Mouse (Mus musculus): ENCODE measurements around the gene Eaf1.
A peak's percentile ranks its signal among the peaks of the same experiment; 100 is the strongest.
"Not testable (repeated sequence)": the region's sequence is repeated elsewhere in the genome, so short reads cannot be mapped to it uniquely, and the experiment has no call there.

The Eaf1 gene

DNA sequence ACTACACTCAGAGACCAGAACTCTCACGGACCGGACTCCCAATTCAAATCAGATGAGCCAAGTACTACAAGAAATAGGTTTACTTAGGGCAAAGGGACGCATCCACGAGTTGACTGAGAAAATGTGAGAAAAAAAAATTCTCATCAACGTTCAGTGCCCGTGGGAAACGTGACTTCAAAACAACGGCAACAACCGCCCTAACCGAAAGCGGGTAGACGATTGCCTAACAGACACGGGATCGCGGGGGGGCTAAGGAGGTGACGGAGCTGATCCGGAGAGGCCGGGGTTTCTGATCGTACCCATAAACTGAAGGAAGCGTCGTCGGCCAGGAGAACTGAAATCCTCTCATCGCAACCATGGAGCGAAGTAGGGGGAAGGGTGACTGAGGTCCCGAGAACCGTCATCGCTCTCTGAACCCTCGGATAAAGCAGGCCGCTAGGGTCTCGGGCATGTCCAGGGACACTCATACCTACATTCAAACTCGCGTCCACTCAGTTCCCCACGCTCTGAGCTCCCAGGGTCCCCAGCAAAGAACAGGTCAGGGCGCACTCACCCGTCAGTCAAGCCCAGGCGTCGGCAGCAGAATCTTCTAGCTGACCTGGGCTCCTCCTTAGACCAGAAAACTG lies at the start of gene Eaf1:
Eaf1 (plus strand) TSS at position 51 of the 626 bp plus-strand sequence.
- DNase-seq (ENCODE audit: low spot score in 2 of 2): peak in 1 of 2 experiments; percentile 70

DNA sequence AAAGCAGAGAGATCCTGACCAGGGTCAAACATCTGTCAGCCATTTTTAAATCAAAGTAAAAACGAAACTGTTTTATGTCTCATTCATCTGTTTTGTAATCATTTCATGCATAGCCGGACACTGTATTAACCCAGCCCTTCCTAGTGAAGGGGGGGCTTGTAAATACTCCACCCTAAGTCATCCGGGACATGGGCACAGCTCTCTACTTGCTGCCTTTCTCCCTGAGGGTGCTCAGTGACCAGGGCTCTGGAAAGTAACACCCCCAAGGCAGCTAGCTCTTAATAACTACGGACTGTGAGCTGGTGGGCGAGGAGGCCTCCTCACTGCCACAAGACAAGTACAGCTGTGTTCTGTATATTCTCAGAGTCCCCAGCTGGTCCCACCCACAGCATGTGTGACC lies 45.2 kb upstream of the Eaf1 start:
- no peak for DNase-seq (ENCODE audit: low spot score in 2 of 2)

DNA sequence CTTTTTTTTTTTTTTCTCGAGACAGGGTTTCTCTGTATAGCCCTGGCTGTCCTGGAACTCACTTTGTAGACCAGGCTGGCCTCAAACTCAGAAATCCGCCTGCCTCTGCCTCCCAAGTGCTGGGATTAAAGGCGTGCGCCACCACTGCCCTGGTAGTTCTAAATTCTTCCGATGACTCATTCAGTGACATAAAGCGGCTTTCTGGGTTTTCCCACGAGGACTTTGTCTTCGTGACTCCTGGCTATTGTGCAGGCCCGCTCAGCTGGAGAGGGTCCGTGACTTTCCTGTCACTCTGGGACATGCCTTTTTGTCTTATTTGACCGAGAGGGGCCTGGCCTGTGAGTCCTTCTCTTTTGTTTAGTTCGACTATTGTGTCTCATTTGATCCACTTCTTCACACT lies 40.3 kb upstream of the Eaf1 start:
- not testable (repeated sequence) for DNase-seq (ENCODE audit: low spot score in 2 of 2)

DNA sequence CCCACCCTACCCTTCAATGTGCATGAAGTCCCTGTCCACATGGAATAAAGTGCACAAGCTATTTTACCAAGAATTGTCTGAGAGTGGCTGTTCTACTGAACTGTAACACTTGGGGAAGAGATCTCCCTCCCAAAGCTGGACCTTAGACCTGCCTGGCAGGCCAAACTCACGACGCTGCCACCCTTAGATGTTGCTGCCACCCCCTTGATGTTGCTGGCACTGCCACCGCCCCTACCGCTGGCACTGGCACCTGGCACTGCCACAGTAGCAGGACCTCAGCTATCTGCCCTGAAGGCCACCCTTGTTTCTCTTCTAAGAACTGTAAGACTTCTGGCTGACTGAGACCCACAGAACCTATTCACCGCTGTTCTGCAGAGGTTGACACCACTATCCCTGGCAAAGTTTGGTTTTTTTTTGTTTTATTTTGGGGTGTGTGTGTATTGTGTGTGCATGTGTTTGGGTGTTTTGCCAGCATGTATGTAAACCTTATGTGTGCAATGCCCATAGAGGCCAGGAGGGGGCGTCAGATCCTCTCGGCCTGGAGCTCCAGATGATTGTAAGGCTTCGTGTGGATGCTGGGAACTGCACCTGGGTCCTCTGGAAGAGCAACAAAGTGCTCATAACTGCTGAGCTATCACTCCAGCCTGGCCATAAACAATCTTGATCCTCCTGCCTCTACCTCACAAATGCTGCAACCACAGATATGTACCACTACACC lies 39.2 kb upstream of the Eaf1 start:
- peak in 1 of 2 experiments; percentile 47 for DNase-seq (ENCODE audit: low spot score in 2 of 2)

DNA sequence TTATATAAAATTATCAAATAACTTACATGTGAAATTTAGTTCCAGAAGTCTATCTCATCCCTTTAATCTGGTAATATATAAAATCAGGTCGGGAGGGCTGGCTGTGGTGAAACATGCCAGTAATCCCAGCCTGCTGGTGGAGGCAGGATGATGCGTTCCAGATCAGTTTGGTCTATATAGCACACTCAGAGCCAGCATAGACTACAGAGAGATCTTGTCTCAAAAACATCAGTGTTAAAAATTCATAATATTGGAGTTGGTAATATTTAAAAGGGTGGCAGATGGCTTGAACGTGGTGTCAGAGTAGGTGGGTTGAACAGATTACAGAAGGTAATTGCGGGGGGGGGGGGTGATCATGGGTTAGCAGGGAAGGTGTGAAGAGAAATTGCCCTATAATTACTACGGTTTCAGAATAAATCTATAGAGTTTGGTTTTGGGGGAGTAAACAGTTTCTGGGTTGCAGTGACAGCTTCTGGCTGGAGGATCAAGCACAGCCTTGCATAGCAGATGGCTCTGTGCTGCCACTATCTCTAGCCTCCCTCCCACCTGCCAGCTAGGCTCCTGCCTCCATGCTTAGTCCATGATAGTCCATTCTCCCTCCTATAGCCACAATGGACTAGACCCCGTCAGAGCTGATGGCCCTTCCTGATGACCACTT lies 38.0 kb upstream of the Eaf1 start:
- DNase-seq (ENCODE audit: low spot score in 2 of 2): no peak

DNA sequence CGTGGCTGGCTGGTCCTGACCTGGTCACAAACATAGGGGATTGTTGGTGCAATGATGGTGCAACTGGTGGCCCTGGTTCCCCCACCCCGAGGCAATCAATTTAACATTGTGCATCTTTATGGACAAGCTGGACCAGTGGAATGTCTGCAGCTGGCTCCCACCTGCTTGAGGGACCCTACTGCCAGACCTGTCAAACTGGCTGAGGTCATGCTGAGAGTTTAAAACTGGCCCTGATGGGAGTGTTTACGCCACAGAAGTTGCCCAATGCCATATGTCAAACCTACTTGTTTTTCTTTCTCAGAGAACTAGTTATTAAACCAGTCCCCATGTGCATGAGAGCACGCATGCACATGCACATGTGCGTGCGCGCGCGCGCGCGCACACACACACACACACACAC lies 36.2 kb upstream of the Eaf1 start:
- DNase-seq (ENCODE audit: low spot score in 2 of 2): no peak

DNA sequence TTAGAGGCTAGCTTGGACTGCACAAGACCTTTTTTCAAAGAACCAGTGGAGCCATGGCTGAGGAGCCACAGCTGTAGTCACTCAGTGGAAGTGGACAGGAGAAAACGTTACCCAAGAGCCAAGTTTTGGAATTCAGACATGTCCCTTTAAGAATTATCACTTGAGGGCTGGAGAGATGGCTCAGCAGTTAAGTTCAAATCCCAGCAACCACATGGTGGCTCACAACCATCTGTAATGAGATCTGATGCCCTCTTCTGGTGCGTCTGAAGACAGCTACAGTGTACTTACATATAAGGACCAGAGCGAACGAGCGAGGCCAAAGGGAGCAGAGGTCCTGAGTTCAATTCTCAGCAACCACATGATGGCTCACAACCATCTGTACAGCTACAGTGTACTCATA lies 32.0 kb upstream of the Eaf1 start:
- DNase-seq (ENCODE audit: low spot score in 2 of 2): not testable (repeated sequence)

DNA sequence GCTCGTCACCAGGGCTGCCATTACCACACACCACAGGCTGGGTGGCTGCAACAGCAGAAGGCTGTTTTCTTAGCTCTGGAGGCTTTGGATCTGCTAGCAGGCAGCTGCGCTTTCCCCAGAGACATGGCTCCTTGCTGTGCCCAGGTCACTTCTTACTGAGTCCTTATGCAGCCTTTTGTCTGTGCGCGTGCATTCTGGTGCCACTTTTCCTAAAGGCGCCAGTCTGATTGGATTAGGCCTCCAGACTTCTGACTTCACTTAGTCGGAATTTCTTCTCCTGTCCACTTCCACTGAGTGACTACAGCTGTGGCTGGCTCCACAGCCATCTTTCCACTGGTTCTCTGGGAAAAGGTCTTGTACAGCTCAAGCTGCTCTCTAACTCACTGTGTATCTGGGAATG lies 31.3 kb upstream of the Eaf1 start:
- DNase-seq (ENCODE audit: low spot score in 2 of 2): no peak

DNA sequence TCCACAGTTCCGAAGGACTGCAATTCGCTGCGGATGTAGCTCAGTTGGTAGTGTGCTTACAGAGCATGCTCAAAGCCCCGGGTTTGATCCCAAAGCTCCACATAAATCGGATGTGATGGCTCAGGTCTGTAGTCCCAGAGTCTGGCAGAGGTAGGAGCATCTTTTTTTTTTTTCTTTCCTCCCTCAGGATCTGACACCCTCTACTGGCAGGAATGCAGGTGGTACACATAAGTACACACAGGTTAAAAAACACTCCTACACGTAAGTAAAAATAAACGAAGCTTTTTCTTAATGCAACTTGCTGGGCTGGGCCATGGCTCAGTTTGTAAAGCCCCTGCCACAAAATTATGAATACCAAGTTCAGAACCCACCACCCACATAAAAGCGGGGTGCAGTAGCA lies 30.0 kb upstream of the Eaf1 start:
- no peak for DNase-seq (ENCODE audit: low spot score in 2 of 2)

DNA sequence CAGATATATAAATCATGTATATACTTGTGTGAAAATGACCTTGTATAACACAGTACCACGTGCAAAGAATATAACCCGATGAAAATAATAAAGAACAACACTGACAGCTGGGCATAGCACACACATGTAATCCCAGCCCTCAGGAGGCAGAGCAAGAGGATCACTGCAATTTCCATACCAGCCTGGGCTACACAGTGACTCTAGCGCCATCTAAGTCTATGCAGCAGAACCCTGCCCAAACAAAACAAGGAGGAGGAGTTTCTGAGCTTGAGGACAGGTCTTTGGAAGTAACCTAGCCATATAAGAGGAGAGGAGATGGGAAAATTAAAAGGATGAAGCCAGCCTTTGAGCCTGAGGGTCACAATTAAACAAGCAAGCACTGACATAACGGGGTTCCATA lies 24.5 kb upstream of the Eaf1 start:
- no peak for DNase-seq (ENCODE audit: low spot score in 2 of 2)

DNA sequence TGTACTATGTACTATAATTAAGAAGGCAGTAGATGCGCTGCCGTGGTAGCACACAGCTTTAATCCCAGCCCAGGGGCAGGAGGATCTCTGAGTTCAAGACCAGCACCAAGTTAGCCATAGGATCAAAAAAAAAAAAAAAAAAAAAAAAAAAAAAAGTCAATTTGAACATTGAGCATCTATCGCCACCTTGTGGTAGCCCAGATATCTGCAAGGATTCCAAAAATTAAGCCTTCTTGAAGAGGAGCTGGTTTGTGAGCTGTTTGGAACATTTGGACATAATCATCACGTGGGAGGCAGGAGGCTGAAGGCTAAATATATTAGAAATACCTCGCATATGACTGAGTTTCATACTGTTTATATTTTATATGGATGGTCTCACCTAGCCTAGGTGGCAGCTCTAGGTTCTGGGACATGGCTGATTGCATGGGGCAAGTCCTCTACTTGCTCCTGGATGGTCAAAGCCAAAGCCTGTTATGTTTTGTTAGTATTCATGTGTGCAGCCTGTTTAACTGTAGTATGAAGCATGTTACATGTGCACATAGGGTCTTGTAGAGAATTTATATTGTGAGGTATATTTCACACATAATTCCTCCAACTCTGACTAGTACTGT lies 21.6 kb upstream of the Eaf1 start:
- DNase-seq (ENCODE audit: low spot score in 2 of 2): peak; percentile 43 to 73

DNA sequence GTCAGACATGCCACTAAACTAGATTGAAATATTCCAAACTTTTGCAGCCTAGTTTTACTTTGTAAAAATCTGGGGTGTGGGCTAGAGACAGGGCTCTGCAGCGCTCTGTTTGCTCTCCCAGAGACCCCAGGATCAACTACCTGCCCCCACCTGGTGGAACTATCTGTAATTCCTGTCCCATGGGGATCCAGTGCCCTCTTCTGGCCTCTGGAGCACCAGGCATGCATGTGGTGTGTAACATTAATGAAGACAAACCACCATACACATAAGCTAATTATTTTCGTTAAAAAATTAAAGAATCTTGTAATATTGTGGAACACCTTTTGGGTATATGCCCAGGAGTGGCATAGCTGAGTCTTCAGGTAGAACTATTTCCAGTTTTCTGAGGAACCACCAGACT lies 20.9 kb upstream of the Eaf1 start:
- DNase-seq (ENCODE audit: low spot score in 2 of 2): no peak

DNA sequence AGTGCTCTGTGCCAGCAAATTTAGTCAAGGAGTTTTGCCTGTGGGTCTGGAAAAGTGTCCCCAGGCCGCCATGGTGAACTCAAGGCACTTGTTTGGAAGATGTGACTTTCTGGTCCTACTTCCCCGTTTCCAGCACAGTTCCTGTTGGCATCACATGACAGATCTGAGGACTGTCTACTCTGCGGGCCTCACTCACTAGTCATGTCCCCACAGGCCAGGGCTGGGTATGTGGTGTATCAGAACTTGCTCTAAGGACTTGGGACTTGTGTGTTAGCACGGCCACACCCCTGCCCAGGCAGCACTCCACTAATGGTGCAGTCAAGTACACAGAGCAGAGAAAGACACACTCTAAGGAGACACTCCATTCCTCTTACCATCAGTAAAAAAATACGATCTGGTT lies 11.8 kb upstream of the Eaf1 start:
- no peak for DNase-seq (ENCODE audit: low spot score in 2 of 2)

DNA sequence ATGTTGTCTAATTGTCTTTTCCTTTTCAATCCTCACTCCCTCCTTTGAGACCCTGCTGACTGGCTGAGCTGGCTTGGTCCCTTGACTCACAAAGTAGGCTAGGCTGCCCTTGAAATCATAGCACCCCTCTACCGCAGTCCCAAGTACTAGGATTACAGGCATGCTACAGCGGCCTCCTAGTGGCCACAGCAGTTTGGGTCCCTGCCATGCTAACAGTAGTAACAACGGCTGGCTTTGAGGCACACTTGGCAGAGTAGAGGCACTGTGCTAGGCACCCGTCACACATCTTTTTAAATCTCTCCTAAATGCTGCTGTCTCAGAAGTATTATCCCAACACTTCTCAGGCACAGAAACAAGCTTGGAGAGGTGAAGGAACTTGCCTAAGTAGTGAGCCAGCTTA lies 7.7 kb upstream of the Eaf1 start:
- no peak for DNase-seq (ENCODE audit: low spot score in 2 of 2)

DNA sequence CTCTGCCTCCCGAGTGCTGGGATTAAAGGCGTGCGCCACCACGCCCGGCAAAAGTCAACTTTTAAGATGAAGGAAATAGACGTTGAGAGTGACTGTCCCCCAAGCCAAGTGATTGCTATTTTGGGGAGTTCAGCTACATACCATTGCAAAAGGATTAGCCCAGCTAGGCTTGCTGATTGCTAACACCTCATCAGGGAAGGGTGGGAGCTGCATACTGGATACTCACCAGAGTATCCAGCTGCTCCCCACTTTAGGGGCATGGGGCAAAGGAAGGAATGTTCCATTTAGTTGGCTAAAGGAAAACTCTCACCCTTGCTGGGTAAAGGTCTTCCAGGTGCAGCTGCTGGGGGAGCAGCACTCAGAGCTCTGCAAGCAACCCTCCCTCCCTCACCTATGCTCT lies 6.1 kb upstream of the Eaf1 start:
- no peak for DNase-seq (ENCODE audit: low spot score in 2 of 2)

DNA sequence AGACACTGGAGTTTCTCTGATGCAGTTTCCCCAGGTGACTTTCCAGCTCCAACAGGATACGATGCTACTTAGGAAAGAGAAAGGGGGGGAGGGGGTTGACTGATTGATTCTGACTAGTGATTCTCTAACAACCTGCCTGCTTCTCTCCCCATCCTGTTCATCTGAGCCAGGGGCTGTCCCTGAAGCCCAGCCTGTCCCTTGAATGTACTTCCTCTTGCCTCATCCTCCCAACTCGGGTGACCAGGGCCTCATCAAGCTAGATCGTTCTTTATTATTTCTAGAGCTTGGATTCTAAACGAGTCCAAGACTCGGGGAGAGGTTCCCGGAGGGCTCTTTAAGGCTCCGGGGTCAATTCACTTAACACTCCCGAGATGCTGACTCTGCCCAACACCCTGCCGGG lies 298 bp upstream of the Eaf1 start:
- peak in 1 of 2 experiments; percentile 23 for DNase-seq (ENCODE audit: low spot score in 2 of 2)

DNA sequence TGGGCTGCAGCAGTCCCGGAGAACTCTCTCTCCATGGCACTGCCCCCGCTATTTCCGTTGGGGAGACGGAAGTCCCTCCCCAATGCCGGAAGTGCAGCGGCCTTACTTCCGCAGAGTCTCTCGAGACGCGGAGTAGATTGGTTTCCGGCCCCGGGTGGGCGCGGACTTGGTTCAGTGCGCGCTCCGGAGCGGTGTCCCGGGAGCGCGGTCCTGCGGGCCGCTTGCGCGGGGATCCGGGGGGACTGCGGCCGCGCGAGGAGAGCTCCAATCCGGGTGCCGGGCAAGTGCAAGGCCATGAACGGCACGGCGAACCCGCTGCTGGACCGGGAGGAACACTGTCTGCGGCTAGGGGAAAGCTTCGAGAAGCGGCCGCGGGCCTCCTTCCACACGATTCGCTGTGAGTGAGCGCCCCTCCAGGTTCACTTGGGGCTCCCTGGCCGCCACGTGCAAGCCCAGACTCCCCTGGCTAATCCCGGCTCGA lies 816 bp downstream of the Eaf1 start, which contains the start of gene Mettl6:
Mettl6 (minus strand) TSS at position 66 of the 481 bp plus-strand sequence.
- peak; percentile 83 to 92 for DNase-seq (ENCODE audit: low spot score in 2 of 2)

DNA sequence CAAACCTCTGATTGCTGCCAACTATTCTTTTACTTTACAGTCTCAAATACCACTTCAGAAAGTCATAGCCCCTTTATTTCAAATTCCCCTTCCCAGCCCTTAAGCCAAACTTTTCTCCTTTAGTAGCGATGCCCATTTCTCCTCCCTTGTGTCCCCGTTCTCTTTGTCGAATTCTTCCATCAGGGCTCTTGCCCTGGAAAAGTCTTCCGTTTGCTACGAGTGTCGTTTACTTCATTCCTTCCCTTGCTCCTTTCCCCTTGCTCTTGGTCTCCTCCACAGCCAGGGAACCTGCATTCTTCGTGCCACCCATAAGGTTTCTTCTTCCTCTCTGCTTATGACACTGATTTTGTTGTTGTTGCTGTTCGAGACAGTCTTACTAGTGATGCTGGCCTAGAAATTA lies 1.3 kb downstream of the Eaf1 start:
- DNase-seq (ENCODE audit: low spot score in 2 of 2): peak in 1 of 2 experiments; percentile 34

DNA sequence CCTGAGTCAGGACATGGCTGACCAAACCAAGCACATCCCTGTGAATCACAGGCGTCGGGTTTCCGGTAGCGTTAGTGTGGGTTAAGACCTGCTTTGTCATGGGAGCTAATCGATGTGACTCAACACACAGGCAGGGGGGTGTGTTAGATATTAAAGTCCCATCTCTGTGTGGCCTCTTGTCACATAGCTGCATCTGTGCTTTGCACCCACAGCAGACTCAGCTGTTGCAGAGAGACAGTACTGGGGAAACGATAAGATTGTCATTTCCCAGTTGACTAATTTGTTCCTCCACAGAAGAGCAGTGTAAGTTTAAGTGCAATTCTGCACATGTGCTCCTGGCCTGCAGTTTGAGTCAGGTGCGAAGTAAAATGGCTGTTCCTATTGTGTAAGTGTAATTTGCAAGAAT lies 2.0 kb downstream of the Eaf1 start:
- DNase-seq (ENCODE audit: low spot score in 2 of 2): peak; percentile 30 to 43

DNA sequence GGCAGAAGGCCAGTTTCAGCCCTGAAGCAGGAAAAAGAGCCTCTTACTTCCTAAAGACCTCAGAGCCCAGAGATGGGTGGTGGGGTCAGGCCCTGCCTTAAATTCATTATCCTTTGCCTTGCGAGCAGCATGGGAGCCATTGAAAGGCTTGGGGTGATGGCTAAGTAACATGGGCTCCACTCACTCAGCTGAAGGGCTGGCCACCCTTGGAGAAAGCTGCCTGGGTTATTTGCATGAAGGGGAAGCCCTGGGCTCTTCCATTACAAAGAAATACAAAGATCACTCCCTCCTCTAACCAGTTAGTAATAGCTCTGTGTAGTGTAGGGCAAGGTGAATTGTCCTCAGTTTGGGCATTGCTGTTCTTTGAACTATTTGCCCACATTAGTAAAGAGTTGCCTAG lies 5.3 kb downstream of the Eaf1 start:
- no peak for DNase-seq (ENCODE audit: low spot score in 2 of 2)

DNA sequence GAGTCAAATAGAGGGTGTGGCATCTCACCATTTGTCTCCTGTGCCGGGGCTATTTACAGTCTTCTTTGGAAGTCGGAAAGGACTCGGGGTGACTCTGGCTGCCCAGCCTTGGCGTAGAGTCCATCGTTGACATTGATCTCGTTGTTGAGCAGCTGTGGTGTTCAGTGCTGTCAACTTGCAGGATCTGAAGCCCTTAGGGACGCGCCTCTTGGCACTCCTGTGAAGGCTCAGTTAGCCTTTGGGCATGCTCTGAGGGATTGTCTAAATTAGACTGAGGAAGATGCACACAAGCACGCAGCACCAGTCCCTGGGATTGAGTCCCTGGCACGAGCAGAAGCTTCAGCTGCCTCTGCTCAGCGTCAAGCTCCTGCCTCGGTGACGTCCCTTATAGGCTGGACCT lies 9.2 kb downstream of the Eaf1 start:
- DNase-seq (ENCODE audit: low spot score in 2 of 2): no peak

DNA sequence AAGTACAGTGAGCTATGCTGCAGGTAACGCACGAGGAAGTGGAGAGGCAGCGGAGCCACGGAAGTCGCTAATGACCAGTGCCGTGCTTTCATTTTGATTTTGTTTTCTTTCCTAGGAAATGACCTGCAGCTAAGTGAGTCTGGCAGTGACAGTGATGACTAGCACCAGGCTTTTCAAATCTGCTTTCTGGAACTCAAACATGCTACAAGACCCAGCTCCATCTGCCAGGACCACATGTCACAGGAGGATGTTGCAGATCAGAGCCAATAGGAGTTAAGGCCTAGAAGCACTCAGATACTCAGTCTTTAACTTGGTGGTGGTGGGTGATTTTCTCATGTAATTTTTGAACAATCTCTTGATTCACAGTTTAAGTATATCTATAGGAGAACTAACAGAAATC lies 12.3 kb downstream of the Eaf1 start:
- DNase-seq (ENCODE audit: low spot score in 2 of 2): no peak
